Mouse (Mus musculus) MEL (cell line): ENCODE data around the gene Eml6. TPM values are rescaled to one million over a fixed set of nuclear protein-coding genes. Genes with fewer than 3 reads are reported as not detected.
"Not testable (repeated sequence)": the region's sequence is repeated elsewhere in the genome, so short reads cannot be mapped to it uniquely, and the experiment has no call there.

ENCODE experiments used
- DNase-seq: peaks from one replicate; pipeline ENCODE4 v3.0.0; 2011; ENCODE audit warnings: low read depth, low spot score
- H3K27ac ChIP-seq: 2 replicates; pipeline ENCODE4 v1.5.1; 2012; ENCODE audit warnings: low read depth, mild to moderate bottlenecking, control low read depth, low read length, moderate library complexity; ENCODE audit not compliant: control insufficient read depth
- H3K27me3 ChIP-seq, 2 experiments: fragments of 150-350 bp in 1 of 2; sonication (generic) in 1 of 2; 2 replicates each; pipeline ENCODE4 v1.6.1; 2012; ENCODE audit warnings: low read length in 2 of 2, mild to moderate bottlenecking in 2 of 2, improper control_type of control experiment in 1 of 2, moderate library complexity in 1 of 2; ENCODE audit not compliant: insufficient read depth in 2 of 2, control insufficient read depth in 1 of 2
- H3K36me3 ChIP-seq, 2 experiments: 2 replicates each; pipeline ENCODE4 v1.6.1; 2012 to 2014; ENCODE audit warnings: low read length in 2 of 2, improper control_type of control experiment in 1 of 2, inconsistent platforms in 1 of 2, mild to moderate bottlenecking in 1 of 2; ENCODE audit not compliant: insufficient read depth in 2 of 2, control insufficient read depth in 1 of 2
- H3K4me1 ChIP-seq, 2 experiments: fragments of 150-350 bp in 1 of 2; sonication (generic) in 1 of 2; 2 replicates each; pipeline ENCODE4 v1.6.1; 2012; ENCODE audit warnings: low read length in 2 of 2, improper control_type of control experiment in 1 of 2, mild to moderate bottlenecking in 1 of 2; ENCODE audit not compliant: insufficient read depth in 2 of 2, control insufficient read depth in 1 of 2
- H3K4me3 ChIP-seq, 2 experiments: fragments of 150-350 bp in 1 of 2; sonication (generic) in 1 of 2; 2 replicates each; pipeline ENCODE4 v1.5.1; 2012; ENCODE audit warnings: low read depth in 2 of 2, low read length in 2 of 2, mild to moderate bottlenecking in 2 of 2, moderate library complexity in 2 of 2, control low read depth in 1 of 2, improper control_type of control experiment in 1 of 2; ENCODE audit not compliant: control insufficient read depth in 1 of 2, insufficient read depth in 1 of 2
- H3K79me2 ChIP-seq: 2 replicates; pipeline ENCODE4 v1.6.1; 2012; ENCODE audit warnings: mild to moderate bottlenecking, low read length, moderate library complexity; ENCODE audit not compliant: control insufficient read depth, poor library complexity, insufficient read depth
- H3K9ac ChIP-seq: 2 replicates; pipeline ENCODE4 v1.6.1; 2012; ENCODE audit warnings: low read depth, mild to moderate bottlenecking, control low read depth, low read length, moderate library complexity; ENCODE audit not compliant: control insufficient read depth, poor library complexity, severe bottlenecking
- H3K9me3 ChIP-seq: fragments of 150-350 bp; sonication (generic); replicated peaks from 2 replicates; pipeline ENCODE4 v1.6.1; 2012; ENCODE audit warnings: mild to moderate bottlenecking, low read length, improper control_type of control experiment, moderate library complexity; ENCODE audit not compliant: insufficient read depth
- CTCF ChIP-seq, 3 experiments: IDR thresholded peaks in 2 of 3; conservative IDR thresholded peaks in 1 of 3; 2 replicates each; pipeline ENCODE4 v1.5.1; 2011 to 2012; ENCODE audit warnings: low read length in 3 of 3, low read depth in 2 of 3, mild to moderate bottlenecking in 2 of 3, improper control_type of control experiment in 1 of 3, inconsistent platforms in 1 of 3, mixed read lengths in 1 of 3, moderate library complexity in 1 of 3; ENCODE audit not compliant: control insufficient read depth in 1 of 3, insufficient read depth in 1 of 3, poor library complexity in 1 of 3, severe bottlenecking in 1 of 3
- EP300 ChIP-seq, 2 experiments: IDR thresholded peaks; 2 replicates each; pipeline ENCODE4 v1.6.1; 2011; ENCODE audit warnings: improper control_type of control experiment in 2 of 2, low read length in 2 of 2, low read depth in 1 of 2, mild to moderate bottlenecking in 1 of 2
- MAFK ChIP-seq: IDR thresholded peaks from 2 replicates; pipeline ENCODE4 v1.6.1; 2011; ENCODE audit warnings: low read depth, mild to moderate bottlenecking, low read length, improper control_type of control experiment, borderline replicate concordance
- MYB ChIP-seq: IDR thresholded peaks from 2 replicates; pipeline ENCODE4 v1.6.1; 2011; ENCODE audit warnings: mild to moderate bottlenecking, low read depth, low read length, improper control_type of control experiment
- NRF1 ChIP-seq: IDR thresholded peaks from 2 replicates; pipeline ENCODE4 v1.6.1; 2014; ENCODE audit warnings: low read depth, mild to moderate bottlenecking, inconsistent platforms, low read length, improper control_type of control experiment, moderate library complexity; ENCODE audit not compliant: poor library complexity, insufficient read depth, severe bottlenecking
- POLR2A ChIP-seq, 2 experiments: IDR thresholded peaks; 2 replicates each; pipeline ENCODE4 v1.6.1; 2011 to 2012; ENCODE audit warnings: low read length in 2 of 2, mild to moderate bottlenecking in 2 of 2, control low read depth in 1 of 2, improper control_type of control experiment in 1 of 2, low read depth in 1 of 2, moderate library complexity in 1 of 2; ENCODE audit not compliant: control insufficient read depth in 1 of 2, insufficient read depth in 1 of 2, poor library complexity in 1 of 2
- TCF12 ChIP-seq: IDR thresholded peaks from 2 replicates; pipeline ENCODE4 v1.6.1; 2014; ENCODE audit warnings: low read depth, mild to moderate bottlenecking, inconsistent platforms, low read length, improper control_type of control experiment, moderate library complexity
- polyA plus RNA-seq, 2 experiments: library from polyadenylated mRNA; stranded (reverse) in 1 of 2; unstranded in 1 of 2; fragments of >175 nt in 1 of 2; fragments of >200 nt in 1 of 2; gene quantifications; 2 replicates each; pipeline versions ENCODE4 v1.2.1 to v1.2.4; 2012; ENCODE audit warnings: low replicate concordance in 2 of 2, low read depth in 1 of 2; ENCODE audit not compliant: insufficient read length in 2 of 2, insufficient read depth in 1 of 2, missing spikeins in 1 of 2
- total RNA-seq: library from RNA; depleted of rRNA; stranded (reverse); fragments of 300-350 nt; gene quantifications from 2 replicates; pipeline ENCODE4 v1.2.3, GENCODE M21; 2012

Eml6 gene
- total and polyA plus RNA-seq, 3 experiments = 2.7 to 2.8 TPM; not detected in 1

DNA sequence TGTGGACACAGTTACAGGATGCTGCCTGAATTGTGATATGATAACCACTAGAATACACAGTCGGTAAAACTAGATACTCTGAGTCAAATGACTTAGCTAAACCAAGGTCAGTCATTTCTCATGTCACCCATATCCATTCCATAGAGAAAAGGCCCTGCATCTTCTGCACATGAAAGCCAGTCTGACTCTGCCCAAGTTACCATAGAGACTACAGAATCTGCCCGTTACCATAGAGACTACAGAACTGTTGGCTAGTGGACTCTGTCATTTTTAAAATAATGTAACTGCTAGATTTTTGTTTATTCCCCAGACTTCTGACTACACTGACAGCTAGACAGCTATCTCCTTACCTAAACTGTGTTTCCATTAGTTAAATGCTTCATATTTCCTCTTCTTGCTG lies 198.1 kb downstream of the Eml6 start:
- H3K27me3 ChIP-seq = no peaks in the 10 kb centered on the region
- H3K9ac ChIP-seq = no peak overlapping the region
- no peaks in the 10 kb centered on the region for H3K9me3 ChIP-seq
- H3K79me2 ChIP-seq = no peaks in the 10 kb centered on the region
- no peak for DNase-seq
- TF ChIP-seq POLR2A (IDR thresholded peaks at IDR 0.05; ENCODE audit: control insufficient read depth in 1 of 2, insufficient read depth in 1 of 2, low read depth in 1 of 2, low read length in 2 of 2, poor library complexity in 1 of 2) (no peak), MYB (no peak), MAFK (no peak), NRF1 (no peak)
- no peak overlapping the region for H3K27ac ChIP-seq
- H3K4me3 ChIP-seq = no peak overlapping the region
- no peaks in the 10 kb centered on the region; a peak in 1 of 4 replicates for H3K36me3 ChIP-seq
- peaks cover 4 to 13% of the 10 kb centered on the region in 2 experiments; a peak in 1 of 4 replicates for H3K4me1 ChIP-seq

- Histone ChIP-seq H3K36me3 (no peaks in the 10 kb centered on the region; a peak in 1 of 4 replicates), H3K9me3 (no peaks in the 10 kb centered on the region), H3K4me3 (no peak overlapping the region), H3K79me2 (no peaks in the 10 kb centered on the region), H3K27me3 (no peaks in the 10 kb centered on the region), H3K9ac (no peak overlapping the region), H3K4me1 (peaks cover 4 to 13% of the 10 kb centered on the region in 2 experiments; a peak in 1 of 4 replicates), H3K27ac (no peak overlapping the region)
- no peak for DNase-seq
- TF ChIP-seq EP300 (IDR thresholded peaks at IDR 0.05; ENCODE audit: low read depth in 1 of 2, low read length in 2 of 2) = peak; percentile 42 to 51; a peak in 1 of 4 replicates
- peak; percentile 33; the same call in 1 of the 2 replicates for TF ChIP-seq TCF12
- TF ChIP-seq CTCF (IDR thresholded peaks at IDR 0.05 in 2 of 3, conservative IDR thresholded peaks at IDR 0.05 in 1 of 3; ENCODE audit: control insufficient read depth in 1 of 3, insufficient read depth in 1 of 3, low read depth in 2 of 3, low read length in 3 of 3, poor library complexity in 1 of 3, severe bottlenecking in 1 of 3) = no peak
Measured at GRCm38 (mm10) chr11:29826001-29826400, 199.8 kb downstream of the Eml6 start.

- H3K27ac ChIP-seq, H3K27me3 ChIP-seq, H3K36me3 ChIP-seq, H3K9me3 ChIP-seq, H3K79me2 ChIP-seq, DNase-seq, H3K4me3 ChIP-seq, H3K9ac ChIP-seq: not testable (repeated sequence)
- peaks cover 4 to 13% of the 10 kb centered on the region in 2 experiments; a peak in 1 of 4 replicates for H3K4me1 ChIP-seq
Measured at GRCm38 (mm10) chr11:29825271-29825718, 200.5 kb downstream of the Eml6 start, which contains the start of gene 4931440F15Rik. Gene 4931440F15Rik, minus strand, starts transcription at chr11:29825668.

- H3K4me3 ChIP-seq, H3K27ac ChIP-seq, H3K9ac ChIP-seq, H3K36me3 ChIP-seq, H3K27me3 ChIP-seq, H3K4me1 ChIP-seq, DNase-seq, H3K9me3 ChIP-seq, H3K79me2 ChIP-seq: not testable (repeated sequence)
Measured at GRCm38 (mm10) chr11:29824474-29825270, 201.2 kb downstream of the Eml6 start.
